Mouse (Mus musculus) megakaryocyte, embryonic 14.5 days (primary cell): ENCODE data around the gene Eea1. TPM values are rescaled to one million over a fixed set of nuclear protein-coding genes. Genes with fewer than 3 reads are reported as not detected.
A peak's percentile ranks its signal among the peaks of the same experiment; 100 is the strongest.

Source experiments
- H3K27me3 ChIP-seq: replicated peaks from 2 replicates; pipeline ENCODE3; 2012; ENCODE audit warnings: inconsistent platforms
- H3K36me3 ChIP-seq: replicated peaks from 2 replicates; pipeline ENCODE3; 2012; ENCODE audit warnings: low read length, inconsistent platforms, mixed read lengths
- H3K4me1 ChIP-seq: 2 replicates; pipeline ENCODE4 v1.6.1; 2012; ENCODE audit warnings: inconsistent platforms
- H3K4me3 ChIP-seq: replicated peaks from 2 replicates; pipeline ENCODE3; 2012; ENCODE audit warnings: moderate library complexity, mild to moderate bottlenecking, inconsistent platforms
- H3K9me3 ChIP-seq: 2 replicates; pipeline ENCODE4 v1.6.1; 2012; ENCODE audit warnings: inconsistent platforms
- FLI1 ChIP-seq: IDR thresholded peaks from 2 replicates; pipeline ENCODE4 v1.6.1; 2012; ENCODE audit warnings: low read length, inconsistent platforms, mixed read lengths
- GATA1 ChIP-seq: IDR thresholded peaks from 3 replicates; pipeline ENCODE4 v1.6.1; 2012; ENCODE audit warnings: mixed read lengths, low read length, inconsistent platforms, borderline replicate concordance
- polyA plus RNA-seq: library from polyadenylated mRNA; stranded (reverse); fragments of >175 nt; gene quantifications from 2 replicates; pipeline ENCODE4 v1.2.3, GENCODE M21; 2012; ENCODE audit warnings: low replicate concordance; ENCODE audit not compliant: insufficient read depth

The Eea1 gene
- polyA plus RNA-seq = 2.4 and 3.5 TPM in 2 replicates

GRCm38 (mm10) chr10:95940046-95940900, at the start of gene Eea1:
Gene Eea1 (plus strand): TSS chr10:95940650.
- Histone ChIP-seq H3K4me1 (peaks cover 37% of the 10 kb centered on the region), H3K9me3 (peaks cover 3% of the 10 kb centered on the region; the same call in 1 of the 2 replicates), H3K36me3 (peaks cover 25% of the 10 kb centered on the region), H3K27me3 (peaks cover 3% of the 10 kb centered on the region), H3K4me3 (peak within 1 kb of the TSS; percentile 97)
- no peak for TF ChIP-seq FLI1
- no peak for TF ChIP-seq GATA1

GRCm38 (mm10) chr10:95891214-95891960, 49.1 kb upstream of the Eea1 start:
- Histone ChIP-seq H3K4me1 (peaks cover 13% of the 10 kb centered on the region), H3K36me3 (no peaks in the 10 kb centered on the region), H3K27me3 (peaks cover 11% of the 10 kb centered on the region), H3K4me3 (no peak overlapping the region), H3K9me3 (no peaks in the 10 kb centered on the region)
- TF ChIP-seq FLI1 (no peak), GATA1 (no peak)

DNA sequence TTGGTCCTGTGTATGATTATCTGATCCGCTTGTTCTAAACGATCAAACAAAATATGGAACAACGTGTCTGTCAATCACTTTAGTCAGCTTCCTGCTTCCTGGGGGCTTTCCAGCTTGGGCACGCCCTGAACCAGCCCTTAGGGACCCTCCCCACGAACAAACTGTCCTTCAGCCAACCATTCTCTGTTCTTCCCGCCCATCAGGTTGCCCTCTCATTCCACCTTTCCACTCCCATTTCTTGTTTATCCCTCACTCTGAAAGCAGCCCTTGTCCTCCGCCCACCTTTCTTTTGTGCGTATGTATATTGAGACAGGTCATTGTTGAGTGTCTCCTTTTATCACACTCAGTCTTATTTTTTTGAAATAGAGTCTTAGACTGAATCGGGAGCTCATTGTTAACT, 48.3 kb upstream of the Eea1 start:
- TF ChIP-seq FLI1 (no peak), GATA1 (no peak)
- no peaks in the 10 kb centered on the region for H3K9me3 ChIP-seq

DNA sequence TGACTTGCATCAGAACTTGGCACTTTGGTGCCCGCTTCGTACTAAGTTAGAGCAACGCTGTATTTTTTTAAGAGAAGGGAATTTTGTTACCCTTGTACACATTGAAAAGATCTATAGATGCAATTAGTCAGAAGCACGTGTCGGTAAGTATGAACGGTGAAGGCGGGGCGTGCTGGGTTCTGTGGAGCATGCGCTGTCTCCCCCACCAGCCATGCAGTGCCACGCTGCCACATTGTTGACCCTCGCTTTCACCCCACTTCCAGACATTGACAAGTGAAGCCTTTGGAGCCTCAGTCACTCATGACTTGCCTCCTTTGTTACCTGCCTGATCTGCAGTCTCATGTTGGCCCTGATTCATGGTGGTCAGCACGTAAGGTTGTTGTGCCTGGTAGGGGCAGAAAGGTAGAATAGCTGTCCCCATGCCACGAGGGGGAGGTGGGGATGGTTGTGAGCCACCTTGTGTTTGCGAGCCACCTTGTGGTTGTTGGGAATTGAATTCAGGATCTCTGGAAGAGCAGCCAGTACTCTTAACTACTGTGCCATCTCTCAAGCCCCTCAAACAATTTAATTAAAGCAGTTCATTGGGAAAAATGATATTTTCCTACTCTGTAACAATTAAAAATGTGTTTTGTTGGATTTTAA, 47.0 kb upstream of the Eea1 start:
- Histone ChIP-seq H3K4me1 (peaks cover 13% of the 10 kb centered on the region), H3K4me3 (no peak overlapping the region), H3K36me3 (no peaks in the 10 kb centered on the region), H3K27me3 (peaks cover 11% of the 10 kb centered on the region), H3K9me3 (no peaks in the 10 kb centered on the region)
- TF ChIP-seq GATA1 = no peak

More for the DNA sequence above, 48.3 kb upstream of the Eea1 start:
- Histone ChIP-seq H3K4me3 (no peak overlapping the region), H3K36me3 (no peaks in the 10 kb centered on the region), H3K27me3 (peaks cover 11% of the 10 kb centered on the region), H3K4me1 (peaks cover 13% of the 10 kb centered on the region)

DNA sequence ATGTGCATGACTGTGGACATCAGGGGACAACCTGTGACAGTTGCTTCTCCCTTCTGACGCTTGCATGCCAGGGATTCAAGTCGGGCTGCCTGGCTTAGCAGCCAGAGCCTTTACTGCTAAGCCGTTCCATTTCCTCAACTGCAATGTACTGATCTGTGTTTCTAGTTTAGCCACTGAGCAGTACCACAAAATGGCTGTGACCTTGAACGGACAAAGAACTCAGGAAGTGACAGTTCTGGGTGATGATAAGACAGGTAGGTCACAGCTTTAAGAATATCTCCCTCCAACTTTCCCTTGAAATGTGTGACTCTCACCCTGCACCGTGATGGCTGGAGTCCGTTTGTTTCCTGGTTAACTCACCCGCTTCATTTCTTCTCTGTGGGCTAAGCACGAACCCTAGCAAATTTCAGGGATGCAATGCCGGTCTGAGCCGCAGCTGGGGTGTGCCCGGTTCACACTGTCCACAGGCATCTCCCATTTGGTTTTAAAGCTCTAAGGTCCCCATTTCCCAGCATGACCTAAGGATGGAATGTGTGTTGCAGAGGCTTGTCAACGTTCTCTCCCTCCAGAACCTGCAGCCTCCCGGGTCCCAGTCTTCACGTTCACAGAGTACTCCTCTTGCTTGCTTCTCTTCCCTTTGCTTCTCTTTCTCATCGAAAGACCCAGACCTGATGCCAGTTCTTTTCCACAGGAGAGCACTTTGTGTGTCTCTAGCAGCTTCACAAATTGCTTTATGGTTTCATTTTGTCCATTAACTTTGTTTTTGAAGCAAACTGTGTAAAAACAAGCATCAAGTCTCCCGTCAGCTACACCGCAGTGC, 46.2 kb upstream of the Eea1 start:
- TF ChIP-seq FLI1 = no peak
- no peak for TF ChIP-seq GATA1
- peaks cover 13% of the 10 kb centered on the region for H3K4me1 ChIP-seq
- peak overlapping the region; percentile 89 for H3K4me3 ChIP-seq
- H3K9me3 ChIP-seq = peaks cover 1% of the 10 kb centered on the region; the same call in 1 of the 2 replicates
- H3K27me3 ChIP-seq = peaks cover 15% of the 10 kb centered on the region
- H3K36me3 ChIP-seq = no peaks in the 10 kb centered on the region

DNA sequence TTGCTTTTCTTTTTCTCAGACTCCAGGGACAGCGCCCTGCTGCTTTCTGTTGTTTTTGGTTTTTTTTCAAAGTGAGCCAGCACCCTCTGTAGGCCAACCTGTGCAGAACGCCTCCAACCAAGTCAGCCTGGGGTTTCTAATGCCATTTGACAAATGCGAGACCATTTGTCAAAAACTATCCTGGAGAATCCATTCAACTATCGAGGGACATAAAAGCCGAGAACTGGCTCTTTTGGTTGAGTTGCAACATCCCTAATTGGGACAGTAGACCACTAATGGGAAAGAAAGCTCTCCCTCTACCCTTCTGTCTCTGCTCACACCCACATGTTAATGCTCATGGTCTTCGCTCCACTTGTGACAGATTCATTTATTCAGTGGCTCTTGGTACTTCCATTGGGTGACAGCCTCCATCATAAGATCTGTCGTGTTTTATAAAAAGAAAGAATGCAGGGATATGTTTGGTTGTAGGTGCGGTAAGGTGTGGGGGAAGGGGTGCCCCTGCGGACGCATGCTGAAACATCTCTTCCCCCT, 45.5 kb upstream of the Eea1 start:
- Histone ChIP-seq H3K4me1 (peaks cover 13% of the 10 kb centered on the region), H3K27me3 (peaks cover 14% of the 10 kb centered on the region), H3K36me3 (no peaks in the 10 kb centered on the region), H3K9me3 (peaks cover 3% of the 10 kb centered on the region; the same call in 1 of the 2 replicates), H3K4me3 (peak overlapping the region; percentile 89)
- no peak for TF ChIP-seq GATA1
- no peak for TF ChIP-seq FLI1

DNA sequence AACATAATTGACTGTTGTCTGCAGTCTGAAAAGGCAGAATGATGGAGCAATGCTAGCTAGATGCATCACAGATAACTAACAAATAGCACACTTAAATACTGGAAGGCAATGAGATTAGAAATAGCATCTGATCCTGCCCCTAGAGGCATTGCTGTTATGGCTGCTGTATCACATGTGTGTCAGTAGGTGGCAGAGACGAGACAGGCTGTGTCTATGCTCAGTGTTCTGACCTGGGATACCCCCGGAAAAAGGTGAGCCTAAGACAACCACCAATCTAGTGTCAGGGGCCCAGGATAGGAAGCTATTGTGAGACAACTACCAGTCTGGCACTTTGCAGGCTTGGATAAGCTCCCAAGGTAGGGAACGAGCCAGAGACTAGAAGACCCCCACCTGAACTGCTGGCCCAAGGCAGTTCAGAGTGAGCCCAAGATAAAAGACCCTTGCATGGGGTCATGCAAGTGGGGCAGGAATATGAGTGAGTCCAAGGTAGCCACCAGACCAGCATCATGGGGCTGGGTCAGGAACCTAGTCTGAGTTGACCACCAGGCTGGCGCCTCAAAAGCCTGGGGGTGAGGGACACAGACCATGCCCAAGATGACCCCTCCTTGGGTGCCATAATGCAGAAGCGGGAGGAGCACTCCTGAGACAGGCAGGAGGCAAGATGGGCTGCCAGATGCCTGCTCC, 41.8 kb upstream of the Eea1 start:
- Histone ChIP-seq H3K9me3 (peaks cover 3% of the 10 kb centered on the region; the same call in 1 of the 2 replicates), H3K4me1 (peaks cover 13% of the 10 kb centered on the region), H3K36me3 (no peaks in the 10 kb centered on the region), H3K4me3 (no peak overlapping the region), H3K27me3 (peaks cover 13% of the 10 kb centered on the region)
- TF ChIP-seq FLI1 (no peak), GATA1 (no peak)

- Histone ChIP-seq H3K36me3 (no peaks in the 10 kb centered on the region), H3K27me3 (peaks cover 9% of the 10 kb centered on the region), H3K4me3 (no peak overlapping the region), H3K4me1 (no peaks in the 10 kb centered on the region), H3K9me3 (no peaks in the 10 kb centered on the region)
- TF ChIP-seq GATA1 = no peak
- TF ChIP-seq FLI1 = no peak
These were observed 35.8 kb upstream of the Eea1 start for GRCm38 (mm10) chr10:95904668-95905067.
